Mouse (Mus musculus) lung, embryonic 15.5 days (tissue): ENCODE measurements at regions not wholly inside any gene's neighbourhood (a gene's known extent, or its start where the extent isn't known, plus 50 kb on each side); places are given as distances from the start of the nearest gene placed in this dataset.

Source experiments
- ATAC-seq: fragments of 200-750 bp; cut with Nextera tagmentation; 2 replicates; pipeline ENCODE4 v1.8.0; 2017; ENCODE audit warnings: moderate number of reproducible peaks, borderline replicate concordance; ENCODE audit not compliant: low FRiP score, low TSS enrichment; ENCODE audit errors: extremely low read depth
- H3K27ac ChIP-seq: fragments of 300-500 bp; sonication (generic); 2 replicates; pipeline ENCODE4 v1.5.1; 2015; ENCODE audit warnings: moderate library complexity, mild to moderate bottlenecking, inconsistent platforms
- H3K27me3 ChIP-seq: fragments of 300-500 bp; sonication (generic); 2 replicates; pipeline ENCODE4 v1.6.1; 2015; ENCODE audit warnings: inconsistent platforms
- H3K36me3 ChIP-seq: fragments of 300-500 bp; sonication (generic); 2 replicates; pipeline ENCODE4 v1.6.1; 2015; ENCODE audit warnings: inconsistent platforms
- H3K4me1 ChIP-seq: fragments of 300-500 bp; sonication (generic); 2 replicates; pipeline ENCODE4 v1.6.1; 2015; ENCODE audit warnings: inconsistent platforms
- H3K4me2 ChIP-seq: fragments of 300-500 bp; sonication (generic); 2 replicates; pipeline ENCODE4 v1.6.1; 2015; ENCODE audit warnings: inconsistent platforms, mild to moderate bottlenecking, moderate library complexity
- H3K4me3 ChIP-seq: fragments of 300-500 bp; sonication (generic); 2 replicates; pipeline ENCODE4 v1.5.1; 2015; ENCODE audit warnings: mild to moderate bottlenecking, inconsistent platforms
- H3K9ac ChIP-seq: fragments of 300-500 bp; sonication (generic); 2 replicates; pipeline ENCODE4 v1.6.1; 2015; ENCODE audit warnings: inconsistent platforms
- H3K9me3 ChIP-seq: fragments of 300-500 bp; sonication (generic); 2 replicates; pipeline ENCODE4 v1.6.1; 2016; ENCODE audit warnings: inconsistent platforms
- WGBS: fragments of 180-500 bp; shearing (Covaris S2); methylation state at CpG from one replicate; pipeline ENCODE4 v1.1.7; 2015; 5-methylcytosine and 5-hydroxymethylcytosine counted together

GRCm38 (mm10) chr3:9200156-9200555, 409.7 kb downstream of the Zfp704 start:
- H3K4me3 ChIP-seq, result no peak overlapping the region
- H3K27ac ChIP-seq, result peak overlapping the region; percentile 41
- H3K9me3 ChIP-seq, result no peaks in the 10 kb centered on the region
- H3K36me3 ChIP-seq, result no peaks in the 10 kb centered on the region
- H3K4me2 ChIP-seq, result no peak overlapping the region
- no peaks in the 10 kb centered on the region for H3K27me3 ChIP-seq
- 53% methylated on average over 5 of the region's 5 CpGs for WGBS
- H3K9ac ChIP-seq, result no peak overlapping the region
- peak; percentile 94; the same call in 1 of the 2 replicates for ATAC-seq
- H3K4me1 ChIP-seq, result peaks cover 12% of the 10 kb centered on the region; the same call in 1 of the 2 replicates

- Histone ChIP-seq H3K27ac (no peak overlapping the region), H3K4me3 (no peak overlapping the region), H3K4me1 (peaks cover 12% of the 10 kb centered on the region; the same call in 1 of the 2 replicates), H3K36me3 (no peaks in the 10 kb centered on the region), H3K4me2 (no peak overlapping the region), H3K9ac (no peak overlapping the region), H3K9me3 (no peaks in the 10 kb centered on the region), H3K27me3 (no peaks in the 10 kb centered on the region)
- 67% methylated on average over 9 of the region's 9 CpGs for WGBS
- ATAC-seq, result no peak
Observed at GRCm38 (mm10) chr3:9198652-9199332, 411.1 kb downstream of the Zfp704 start.

GRCm38 (mm10) chr3:9195781-9196180, 414.1 kb downstream of the Zfp704 start:
- no peak overlapping the region for H3K4me2 ChIP-seq
- no peaks in the 10 kb centered on the region for H3K9me3 ChIP-seq
- H3K9ac ChIP-seq, result no peak overlapping the region
- H3K27ac ChIP-seq, result no peak overlapping the region
- H3K4me1 ChIP-seq, result peaks cover 8% of the 10 kb centered on the region; the same call in 1 of the 2 replicates
- H3K4me3 ChIP-seq, result no peak overlapping the region
- no peak for ATAC-seq
- no peaks in the 10 kb centered on the region for H3K27me3 ChIP-seq
- no peaks in the 10 kb centered on the region for H3K36me3 ChIP-seq
- WGBS, result 71% methylated on average over 8 of the region's 8 CpGs

- Histone ChIP-seq H3K4me1 (peaks cover 12% of the 10 kb centered on the region; the same call in 1 of the 2 replicates), H3K9me3 (no peaks in the 10 kb centered on the region), H3K27me3 (no peaks in the 10 kb centered on the region), H3K36me3 (no peaks in the 10 kb centered on the region), H3K4me2 (no peak overlapping the region), H3K9ac (no peak overlapping the region), H3K4me3 (no peak overlapping the region), H3K27ac (no peak overlapping the region)
- 57% methylated on average over 15 of the region's 15 CpGs for WGBS
- peak; percentile 81; the same call in 1 of the 2 replicates for ATAC-seq
Observed at GRCm38 (mm10) chr3:9189366-9190287, 420.3 kb downstream of the Zfp704 start.

- Histone ChIP-seq H3K9ac (no peak overlapping the region), H3K4me1 (peaks cover 12% of the 10 kb centered on the region; the same call in 1 of the 2 replicates), H3K36me3 (no peaks in the 10 kb centered on the region), H3K4me3 (no peak overlapping the region), H3K27ac (no peak overlapping the region), H3K27me3 (no peaks in the 10 kb centered on the region), H3K4me2 (no peak overlapping the region), H3K9me3 (no peaks in the 10 kb centered on the region)
- no peak for ATAC-seq
- WGBS, result 61% methylated on average over 6 of the region's 6 CpGs
Observed at GRCm38 (mm10) chr3:9186364-9187120, 423.3 kb downstream of the Zfp704 start.

- WGBS, result 80% methylated on average over 11 of the region's 11 CpGs
- Histone ChIP-seq H3K4me1 (no peaks in the 10 kb centered on the region), H3K27ac (no peak overlapping the region), H3K9me3 (no peaks in the 10 kb centered on the region), H3K27me3 (no peaks in the 10 kb centered on the region), H3K4me3 (no peak overlapping the region), H3K36me3 (no peaks in the 10 kb centered on the region), H3K4me2 (no peak overlapping the region), H3K9ac (no peak overlapping the region)
- ATAC-seq, result no peak
Observed at GRCm38 (mm10) chr3:9181576-9181975, 428.3 kb downstream of the Zfp704 start.

- no peaks in the 10 kb centered on the region for H3K27me3 ChIP-seq
- H3K9ac ChIP-seq, result no peak overlapping the region
- H3K4me1 ChIP-seq, result 0 out of 2 replicates have a peak, but pooled peaks cover under 1% of the 10 kb centered on the region
- H3K4me3 ChIP-seq, result no peak overlapping the region
- no peak for ATAC-seq
- H3K4me2 ChIP-seq, result no peak overlapping the region
- no peak overlapping the region for H3K27ac ChIP-seq
- WGBS, result 41% methylated on average over 6 of the region's 6 CpGs
- H3K9me3 ChIP-seq, result no peaks in the 10 kb centered on the region
- no peaks in the 10 kb centered on the region for H3K36me3 ChIP-seq
Observed at GRCm38 (mm10) chr3:9179641-9180040, 430.2 kb downstream of the Zfp704 start.

GRCm38 (mm10) chr3:9174517-9174832, 435.4 kb downstream of the Zfp704 start:
- Histone ChIP-seq H3K4me1 (peaks cover 15% of the 10 kb centered on the region), H3K4me3 (no peak overlapping the region), H3K9ac (no peak overlapping the region), H3K36me3 (no peaks in the 10 kb centered on the region), H3K9me3 (no peaks in the 10 kb centered on the region), H3K4me2 (peak overlapping the region; percentile 46), H3K27me3 (no peaks in the 10 kb centered on the region), H3K27ac (peak overlapping the region; percentile 84)
- WGBS, result 19% methylated on average over 2 of the region's 2 CpGs
- no peak for ATAC-seq

- H3K4me3 ChIP-seq, result peak overlapping the region; percentile 7; the same call in 1 of the 2 replicates
- 18% methylated on average over 16 of the region's 16 CpGs for WGBS
Observed at GRCm38 (mm10) chr3:9173643-9174516, 436.0 kb downstream of the Zfp704 start.

GRCm38 (mm10) chr3:9171970-9172369, 437.9 kb downstream of the Zfp704 start:
- Histone ChIP-seq H3K9ac (no peak overlapping the region), H3K27me3 (no peaks in the 10 kb centered on the region), H3K27ac (no peak overlapping the region), H3K36me3 (no peaks in the 10 kb centered on the region), H3K4me2 (no peak overlapping the region), H3K4me1 (peaks cover 15% of the 10 kb centered on the region), H3K4me3 (no peak overlapping the region), H3K9me3 (no peaks in the 10 kb centered on the region)
- ATAC-seq, result no peak
- 29% methylated on average over 1 of the region's 1 CpGs for WGBS

More at GRCm38 (mm10) chr3:9173643-9174516, 436.0 kb downstream of the Zfp704 start:
- Histone ChIP-seq H3K27ac (peak overlapping the region; percentile 84), H3K4me2 (peak overlapping the region; percentile 46), H3K36me3 (no peaks in the 10 kb centered on the region), H3K9ac (no peak overlapping the region), H3K4me1 (peaks cover 15% of the 10 kb centered on the region), H3K9me3 (no peaks in the 10 kb centered on the region), H3K27me3 (no peaks in the 10 kb centered on the region)
- peak; percentile 82 for ATAC-seq

GRCm38 (mm10) chr3:9168955-9169354, 440.9 kb downstream of the Zfp704 start:
- no peak for ATAC-seq
- Histone ChIP-seq H3K9me3 (no peaks in the 10 kb centered on the region), H3K4me3 (no peak overlapping the region), H3K36me3 (no peaks in the 10 kb centered on the region), H3K27ac (no peak overlapping the region), H3K4me2 (no peak overlapping the region), H3K4me1 (peaks cover 8% of the 10 kb centered on the region), H3K9ac (no peak overlapping the region), H3K27me3 (no peaks in the 10 kb centered on the region)
- 64% methylated on average over 12 of the region's 12 CpGs for WGBS
